Mouse (Mus musculus): Measurements from ENCODE around the gene Lrig1. TPM values are rescaled to one million over a fixed set of nuclear protein-coding genes. Genes with fewer than 3 reads are reported as not detected.

Gene Lrig1
- total RNA-seq, 1 experiment = 19.1 TPM

- no peak for DNase-seq (ENCODE audit: low read depth, low spot score)
- in situ Hi-C loops (cut with MboI; ENCODE audit: low sequenced_read_pairs in 2 of 2, unreplicated experiment in 2 of 2) = no loop called here
- no peak overlapping the region for H3K4me3 ChIP-seq (ENCODE audit: insufficient read depth in 1 of 2, low read depth in 1 of 2, low read length in 2 of 2, poor library complexity in 1 of 2, severe bottlenecking in 1 of 2)
These were observed 100.9 kb downstream of the Lrig1 start for GRCm38 (mm10) chr6:94599016-94599415.

GRCm38 (mm10) chr6:94598421-94598820 lies 101.5 kb downstream of the Lrig1 start:
- peaks cover 0 to 10% of the 10 kb centered on the region in 2 experiments; a peak in 1 of 4 replicates for H3K4me1 ChIP-seq (ENCODE audit: control insufficient read depth in 2 of 2, insufficient read depth in 2 of 2, low read length in 2 of 2, poor library complexity in 1 of 2)
- H3K27ac ChIP-seq (ENCODE audit: insufficient read depth, low read depth, low read length, poor library complexity, severe bottlenecking) = no peak overlapping the region; the same call in 1 of the 2 replicates
- no peaks in the 10 kb centered on the region for H3K9me3 ChIP-seq (ENCODE audit: control insufficient read depth, insufficient read depth, low read depth, low read length)
- TF ChIP-seq MAFK (IDR thresholded peaks at IDR 0.05; ENCODE audit: insufficient read depth, low read depth, low read length) (no peak), CHD2 (IDR thresholded peaks at IDR 0.05; ENCODE audit: low read depth, low read length) (no peak), ZC3H11A (IDR thresholded peaks at IDR 0.05; ENCODE audit: borderline replicate concordance, low read depth, low read length) (no peak), ZNF384 (IDR thresholded peaks at IDR 0.05; ENCODE audit: low read depth, low read length) (no peak), HCFC1 (IDR thresholded peaks at IDR 0.05; ENCODE audit: borderline replicate concordance, insufficient read depth, low read length) (no peak)
- H3K36me3 ChIP-seq (ENCODE audit: control insufficient read depth, insufficient read depth, low read length, poor library complexity, severe bottlenecking) = peaks cover 3% of the 10 kb centered on the region; the same call in 1 of the 2 replicates
- H3K9ac ChIP-seq (ENCODE audit: insufficient read depth, low read depth, low read length, poor library complexity, severe bottlenecking) = no peak overlapping the region
- no peak for DNase-seq (ENCODE audit: low read depth, low spot score)
- no peak overlapping the region for H3K4me3 ChIP-seq (ENCODE audit: insufficient read depth in 1 of 2, low read depth in 1 of 2, low read length in 2 of 2, poor library complexity in 1 of 2, severe bottlenecking in 1 of 2)
- in situ Hi-C loops (cut with MboI; ENCODE audit: low sequenced_read_pairs in 2 of 2, unreplicated experiment in 2 of 2) = no loop called here

More at GRCm38 (mm10) chr6:94599016-94599415, 100.9 kb downstream of the Lrig1 start:
- no peak overlapping the region for H3K9ac ChIP-seq (ENCODE audit: insufficient read depth, low read depth, low read length, poor library complexity, severe bottlenecking)
- no peaks in the 10 kb centered on the region for H3K9me3 ChIP-seq (ENCODE audit: control insufficient read depth, insufficient read depth, low read depth, low read length)
- peaks cover 0 to 10% of the 10 kb centered on the region in 2 experiments; a peak in 1 of 4 replicates for H3K4me1 ChIP-seq (ENCODE audit: control insufficient read depth in 2 of 2, insufficient read depth in 2 of 2, low read length in 2 of 2, poor library complexity in 1 of 2)
- no peak overlapping the region for H3K27ac ChIP-seq (ENCODE audit: insufficient read depth, low read depth, low read length, poor library complexity, severe bottlenecking)
- peaks cover 7% of the 10 kb centered on the region; the same call in 1 of the 2 replicates for H3K36me3 ChIP-seq (ENCODE audit: control insufficient read depth, insufficient read depth, low read length, poor library complexity, severe bottlenecking)
- TF ChIP-seq ZNF384 (IDR thresholded peaks at IDR 0.05; ENCODE audit: low read depth, low read length) (no peak), CHD2 (IDR thresholded peaks at IDR 0.05; ENCODE audit: low read depth, low read length) (no peak), HCFC1 (IDR thresholded peaks at IDR 0.05; ENCODE audit: borderline replicate concordance, insufficient read depth, low read length) (no peak), MAFK (IDR thresholded peaks at IDR 0.05; ENCODE audit: insufficient read depth, low read depth, low read length) (no peak), ZC3H11A (IDR thresholded peaks at IDR 0.05; ENCODE audit: borderline replicate concordance, low read depth, low read length) (no peak)

- no peaks in the 10 kb centered on the region; the same call in 1 of the 2 replicates for H3K36me3 ChIP-seq (ENCODE audit: control insufficient read depth, insufficient read depth, low read length, poor library complexity, severe bottlenecking)
- no peak overlapping the region for H3K9ac ChIP-seq (ENCODE audit: insufficient read depth, low read depth, low read length, poor library complexity, severe bottlenecking)
- DNase-seq (ENCODE audit: low read depth, low spot score) = no peak
- peaks cover 0 to 10% of the 10 kb centered on the region in 2 experiments; a peak in 1 of 4 replicates for H3K4me1 ChIP-seq (ENCODE audit: control insufficient read depth in 2 of 2, insufficient read depth in 2 of 2, low read length in 2 of 2, poor library complexity in 1 of 2)
- H3K27ac ChIP-seq (ENCODE audit: insufficient read depth, low read depth, low read length, poor library complexity, severe bottlenecking) = no peak overlapping the region
- no peaks in the 10 kb centered on the region for H3K9me3 ChIP-seq (ENCODE audit: control insufficient read depth, insufficient read depth, low read depth, low read length)
- in situ Hi-C loops (cut with MboI; ENCODE audit: low sequenced_read_pairs in 2 of 2, unreplicated experiment in 2 of 2) = no loop called here
- no peak for TF ChIP-seq ZC3H11A (IDR thresholded peaks at IDR 0.05; ENCODE audit: borderline replicate concordance, low read depth, low read length)
- TF ChIP-seq ZNF384 (IDR thresholded peaks at IDR 0.05; ENCODE audit: low read depth, low read length) = no peak
- TF ChIP-seq HCFC1 (IDR thresholded peaks at IDR 0.05; ENCODE audit: borderline replicate concordance, insufficient read depth, low read length) = no peak
- no peak for TF ChIP-seq MAFK (IDR thresholded peaks at IDR 0.05; ENCODE audit: insufficient read depth, low read depth, low read length)
- no peak for TF ChIP-seq CHD2 (IDR thresholded peaks at IDR 0.05; ENCODE audit: low read depth, low read length)
- H3K4me3 ChIP-seq (ENCODE audit: insufficient read depth in 1 of 2, low read depth in 1 of 2, low read length in 2 of 2, poor library complexity in 1 of 2, severe bottlenecking in 1 of 2) = no peak overlapping the region
These were observed 103.0 kb downstream of the Lrig1 start for GRCm38 (mm10) chr6:94596761-94597485.

GRCm38 (mm10) chr6:94596051-94596760 lies 103.8 kb downstream of the Lrig1 start:
- H3K27ac ChIP-seq (ENCODE audit: insufficient read depth, low read depth, low read length, poor library complexity, severe bottlenecking) = no peak overlapping the region
- no peaks in the 10 kb centered on the region; the same call in 1 of the 2 replicates for H3K36me3 ChIP-seq (ENCODE audit: control insufficient read depth, insufficient read depth, low read length, poor library complexity, severe bottlenecking)
- H3K4me3 ChIP-seq (ENCODE audit: insufficient read depth in 1 of 2, low read depth in 1 of 2, low read length in 2 of 2, poor library complexity in 1 of 2, severe bottlenecking in 1 of 2) = no peak overlapping the region
- H3K4me1 ChIP-seq (ENCODE audit: control insufficient read depth in 2 of 2, insufficient read depth in 2 of 2, low read length in 2 of 2, poor library complexity in 1 of 2) = peaks cover 1 to 10% of the 10 kb centered on the region in 2 experiments; a peak in 1 of 4 replicates
- H3K9ac ChIP-seq (ENCODE audit: insufficient read depth, low read depth, low read length, poor library complexity, severe bottlenecking) = no peak overlapping the region
- no peak for DNase-seq (ENCODE audit: low read depth, low spot score)
- TF ChIP-seq ZC3H11A (IDR thresholded peaks at IDR 0.05; ENCODE audit: borderline replicate concordance, low read depth, low read length) (no peak), MAFK (IDR thresholded peaks at IDR 0.05; ENCODE audit: insufficient read depth, low read depth, low read length) (no peak), ZNF384 (IDR thresholded peaks at IDR 0.05; ENCODE audit: low read depth, low read length) (no peak), HCFC1 (IDR thresholded peaks at IDR 0.05; ENCODE audit: borderline replicate concordance, insufficient read depth, low read length) (no peak), CHD2 (IDR thresholded peaks at IDR 0.05; ENCODE audit: low read depth, low read length) (no peak)
- H3K9me3 ChIP-seq (ENCODE audit: control insufficient read depth, insufficient read depth, low read depth, low read length) = no peaks in the 10 kb centered on the region
- in situ Hi-C loops (cut with MboI; ENCODE audit: low sequenced_read_pairs in 2 of 2, unreplicated experiment in 2 of 2) = no loop called here

All from ES-E14 (cell line).